Mouse (Mus musculus): ENCODE measurements around the gene Slc36a2. TPM values are rescaled to one million over a fixed set of nuclear protein-coding genes. Genes with fewer than 3 reads are reported as not detected.

The Slc36a2 gene
- polyA plus RNA-seq, 1 experiment from 2014 or later = 0.15 TPM

- ATAC-seq (ENCODE audit: insufficient number of reproducible peaks, insufficient read depth, low FRiP score, low TSS enrichment) = no peak
- Histone ChIP-seq H3K4me2 (replicated peaks) (no peak overlapping the region), H3K9ac (no peak overlapping the region), H3K9me3 (no peaks in the 10 kb centered on the region), H3K4me1 (no peaks in the 10 kb centered on the region), H3K4me3 (no peak overlapping the region), H3K27me3 (no peaks in the 10 kb centered on the region), H3K36me3 (no peaks in the 10 kb centered on the region), H3K27ac (no peak overlapping the region)
- WGBS = 35% methylated on average over 7 of the region's 7 CpGs
Measured at GRCm38 (mm10) chr11:55183124-55183523, 1.8 kb downstream of the Slc36a2 start.

GRCm38 (mm10) chr11:55179856-55180255 lies 5.0 kb downstream of the Slc36a2 start:
- no peaks in the 10 kb centered on the region for H3K27me3 ChIP-seq
- H3K4me3 ChIP-seq = no peak overlapping the region
- ATAC-seq (ENCODE audit: insufficient number of reproducible peaks, insufficient read depth, low FRiP score, low TSS enrichment) = no peak
- no peak overlapping the region for H3K9ac ChIP-seq
- 89% methylated on average over 3 of the region's 3 CpGs for WGBS
- H3K36me3 ChIP-seq = no peaks in the 10 kb centered on the region
- no peaks in the 10 kb centered on the region for H3K4me1 ChIP-seq
- no peaks in the 10 kb centered on the region for H3K9me3 ChIP-seq
- H3K27ac ChIP-seq = no peak overlapping the region
- H3K4me2 ChIP-seq (replicated peaks) = no peak overlapping the region

- Histone ChIP-seq H3K4me1 (no peaks in the 10 kb centered on the region), H3K27me3 (no peaks in the 10 kb centered on the region), H3K4me2 (replicated peaks) (no peak overlapping the region), H3K36me3 (no peaks in the 10 kb centered on the region), H3K9me3 (no peaks in the 10 kb centered on the region), H3K9ac (no peak overlapping the region), H3K27ac (no peak overlapping the region), H3K4me3 (no peak overlapping the region)
- WGBS = 83% methylated on average over 4 of the region's 4 CpGs
- ATAC-seq (ENCODE audit: insufficient number of reproducible peaks, insufficient read depth, low FRiP score, low TSS enrichment) = no peak
Measured at GRCm38 (mm10) chr11:55178830-55179229, 6.0 kb downstream of the Slc36a2 start.

GRCm38 (mm10) chr11:55170501-55170900 lies 14.4 kb downstream of the Slc36a2 start:
- ATAC-seq (ENCODE audit: insufficient number of reproducible peaks, insufficient read depth, low FRiP score, low TSS enrichment) = no peak
- H3K36me3 ChIP-seq = no peaks in the 10 kb centered on the region
- 71% methylated on average over 4 of the region's 4 CpGs for WGBS

GRCm38 (mm10) chr11:55168914-55169313 lies 16.0 kb downstream of the Slc36a2 start:
- no peak for ATAC-seq (ENCODE audit: insufficient number of reproducible peaks, insufficient read depth, low FRiP score, low TSS enrichment)

More at GRCm38 (mm10) chr11:55170501-55170900, 14.4 kb downstream of the Slc36a2 start:
- Histone ChIP-seq H3K4me3 (no peak overlapping the region), H3K27ac (no peak overlapping the region), H3K4me1 (no peaks in the 10 kb centered on the region), H3K9me3 (0 out of 2 replicates have a peak, but pooled peaks cover 3% of the 10 kb centered on the region), H3K9ac (no peak overlapping the region), H3K4me2 (replicated peaks) (no peak overlapping the region), H3K27me3 (no peaks in the 10 kb centered on the region)

GRCm38 (mm10) chr11:55168504-55168903 lies 16.4 kb downstream of the Slc36a2 start:
- no peak for ATAC-seq (ENCODE audit: insufficient number of reproducible peaks, insufficient read depth, low FRiP score, low TSS enrichment)
- Histone ChIP-seq H3K4me1 (no peaks in the 10 kb centered on the region), H3K9ac (no peak overlapping the region), H3K9me3 (0 out of 2 replicates have a peak, but pooled peaks cover 3% of the 10 kb centered on the region), H3K4me2 (replicated peaks) (no peak overlapping the region), H3K36me3 (no peaks in the 10 kb centered on the region), H3K4me3 (no peak overlapping the region), H3K27me3 (no peaks in the 10 kb centered on the region), H3K27ac (no peak overlapping the region)
- WGBS = 83% methylated on average over 4 of the region's 4 CpGs

More at GRCm38 (mm10) chr11:55168914-55169313, 16.0 kb downstream of the Slc36a2 start:
- Histone ChIP-seq H3K4me3 (no peak overlapping the region), H3K27ac (no peak overlapping the region), H3K4me1 (no peaks in the 10 kb centered on the region), H3K27me3 (no peaks in the 10 kb centered on the region), H3K9me3 (0 out of 2 replicates have a peak, but pooled peaks cover 3% of the 10 kb centered on the region), H3K36me3 (no peaks in the 10 kb centered on the region), H3K4me2 (replicated peaks) (no peak overlapping the region), H3K9ac (no peak overlapping the region)
- WGBS = 83% methylated on average over 6 of the region's 6 CpGs

GRCm38 (mm10) chr11:55165748-55166147 lies 19.1 kb downstream of the Slc36a2 start:
- Histone ChIP-seq H3K4me1 (no peaks in the 10 kb centered on the region), H3K9ac (no peak overlapping the region), H3K4me2 (replicated peaks) (no peak overlapping the region), H3K36me3 (no peaks in the 10 kb centered on the region), H3K27ac (no peak overlapping the region), H3K4me3 (no peak overlapping the region), H3K9me3 (no peaks in the 10 kb centered on the region), H3K27me3 (no peaks in the 10 kb centered on the region)
- 86% methylated on average over 7 of the region's 7 CpGs for WGBS
- no peak for ATAC-seq (ENCODE audit: insufficient number of reproducible peaks, insufficient read depth, low FRiP score, low TSS enrichment)

GRCm38 (mm10) chr11:55164723-55165122 lies 20.2 kb downstream of the Slc36a2 start:
- WGBS = 49% methylated on average over 3 of the region's 3 CpGs
- Histone ChIP-seq H3K27me3 (no peaks in the 10 kb centered on the region), H3K36me3 (no peaks in the 10 kb centered on the region), H3K4me2 (replicated peaks) (no peak overlapping the region), H3K9ac (no peak overlapping the region), H3K4me1 (no peaks in the 10 kb centered on the region), H3K9me3 (no peaks in the 10 kb centered on the region), H3K4me3 (no peak overlapping the region), H3K27ac (no peak overlapping the region)
- ATAC-seq (ENCODE audit: insufficient number of reproducible peaks, insufficient read depth, low FRiP score, low TSS enrichment) = no peak

- ATAC-seq (ENCODE audit: insufficient number of reproducible peaks, insufficient read depth, low FRiP score, low TSS enrichment) = no peak
- no peaks in the 10 kb centered on the region for H3K36me3 ChIP-seq
- 44% methylated on average over 9 of the region's 9 CpGs for WGBS
- H3K9me3 ChIP-seq = no peaks in the 10 kb centered on the region
- H3K4me1 ChIP-seq = no peaks in the 10 kb centered on the region
- no peak overlapping the region for H3K9ac ChIP-seq
- no peaks in the 10 kb centered on the region for H3K27me3 ChIP-seq
- no peak overlapping the region for H3K4me2 ChIP-seq (replicated peaks)
- no peak overlapping the region for H3K27ac ChIP-seq
- H3K4me3 ChIP-seq = no peak overlapping the region
Measured at GRCm38 (mm10) chr11:55162670-55163069, 22.2 kb downstream of the Slc36a2 start.

GRCm38 (mm10) chr11:55158785-55159359 lies 26.0 kb downstream of the Slc36a2 start:
- Histone ChIP-seq H3K9ac (no peak overlapping the region), H3K27me3 (no peaks in the 10 kb centered on the region), H3K4me1 (no peaks in the 10 kb centered on the region), H3K4me3 (no peak overlapping the region), H3K4me2 (replicated peaks) (no peak overlapping the region), H3K27ac (no peak overlapping the region), H3K36me3 (no peaks in the 10 kb centered on the region), H3K9me3 (no peaks in the 10 kb centered on the region)
- 53% methylated on average over 13 of the region's 13 CpGs for WGBS
- no peak for ATAC-seq (ENCODE audit: insufficient number of reproducible peaks, insufficient read depth, low FRiP score, low TSS enrichment)

GRCm38 (mm10) chr11:55155070-55155421 lies 29.8 kb downstream of the Slc36a2 start:
- Histone ChIP-seq H3K27me3 (no peaks in the 10 kb centered on the region), H3K9me3 (no peaks in the 10 kb centered on the region), H3K4me2 (replicated peaks) (no peak overlapping the region), H3K4me3 (no peak overlapping the region), H3K27ac (no peak overlapping the region), H3K9ac (no peak overlapping the region), H3K4me1 (no peaks in the 10 kb centered on the region), H3K36me3 (no peaks in the 10 kb centered on the region)
- no peak for ATAC-seq (ENCODE audit: insufficient number of reproducible peaks, insufficient read depth, low FRiP score, low TSS enrichment)
- 72% methylated on average over 6 of the region's 6 CpGs for WGBS

- ATAC-seq (ENCODE audit: insufficient number of reproducible peaks, insufficient read depth, low FRiP score, low TSS enrichment) = no peak
- WGBS = 58% methylated on average over 3 of the region's 3 CpGs
- H3K4me3 ChIP-seq = no peak overlapping the region
Measured at GRCm38 (mm10) chr11:55154398-55155069, 30.3 kb downstream of the Slc36a2 start.

More at GRCm38 (mm10) chr11:55154398-55155069, 30.3 kb downstream of the Slc36a2 start:
- Histone ChIP-seq H3K27ac (no peak overlapping the region), H3K9me3 (no peaks in the 10 kb centered on the region), H3K27me3 (no peaks in the 10 kb centered on the region), H3K9ac (no peak overlapping the region), H3K4me2 (replicated peaks) (no peak overlapping the region), H3K36me3 (no peaks in the 10 kb centered on the region), H3K4me1 (no peaks in the 10 kb centered on the region)

Measured in embryonic facial prominence, embryonic 12.5 days (tissue).